Mouse (Mus musculus) spleen, adult 2 months (tissue): ENCODE measurements around the gene Cacng7.

Experiments used
- CTCF ChIP-seq: fragments of 200-500 bp; IDR thresholded peaks from 2 replicates; pipeline ENCODE4 v1.5.1; 2011; ENCODE audit warnings: mild to moderate bottlenecking, inconsistent platforms; ENCODE audit not compliant: insufficient read depth, insufficient read length, insufficient replicate concordance; ENCODE audit errors: extremely low read depth
- POLR2A ChIP-seq: fragments of 200-500 bp; IDR thresholded peaks from 2 replicates; pipeline ENCODE4 v1.6.1; 2011; ENCODE audit warnings: low read depth, low read length, inconsistent platforms

GRCm38 (mm10) chr7:3327961-3328360, 4.8 kb upstream of the Cacng7 start:
- no peak for TF ChIP-seq POLR2A
- no peak for TF ChIP-seq CTCF
